Mouse (Mus musculus) embryonic fibroblast, embryonic 13.5 days (primary cell): ENCODE results near the gene Ptcra.

Experiments
- CTCF ChIP-seq: IDR thresholded peaks from 2 replicates; pipeline ENCODE4 v1.5.1; 2011; ENCODE audit warnings: mild to moderate bottlenecking, control low read depth, low read length, moderate library complexity, borderline replicate concordance; ENCODE audit not compliant: insufficient read depth
- POLR2A ChIP-seq: IDR thresholded peaks from 2 replicates; pipeline ENCODE4 v1.6.1; 2011; ENCODE audit warnings: low read depth, mild to moderate bottlenecking, control low read depth, low read length, moderate library complexity

GRCm38 (mm10) chr17:46742986-46743385, 20.5 kb downstream of the Ptcra start:
- TF ChIP-seq POLR2A, result no peak
- TF ChIP-seq CTCF, result no peak
